Mouse (Mus musculus) ovary, postnatal 36 days (tissue): Measurements from ENCODE around the gene Mbd4.

Experiments used
- DNase-seq: peaks from one replicate; pipeline ENCODE4 v3.0.0; 2022; ENCODE audit warnings: low spot score, mixed read lengths

The Mbd4 gene

GRCm38 (mm10) chr6:115859258-115859657, 6.1 kb upstream of the Mbd4 start:
- DNase-seq = no peak

GRCm38 (mm10) chr6:115856361-115856745, 3.2 kb upstream of the Mbd4 start:
- DNase-seq = no peak

DNA sequence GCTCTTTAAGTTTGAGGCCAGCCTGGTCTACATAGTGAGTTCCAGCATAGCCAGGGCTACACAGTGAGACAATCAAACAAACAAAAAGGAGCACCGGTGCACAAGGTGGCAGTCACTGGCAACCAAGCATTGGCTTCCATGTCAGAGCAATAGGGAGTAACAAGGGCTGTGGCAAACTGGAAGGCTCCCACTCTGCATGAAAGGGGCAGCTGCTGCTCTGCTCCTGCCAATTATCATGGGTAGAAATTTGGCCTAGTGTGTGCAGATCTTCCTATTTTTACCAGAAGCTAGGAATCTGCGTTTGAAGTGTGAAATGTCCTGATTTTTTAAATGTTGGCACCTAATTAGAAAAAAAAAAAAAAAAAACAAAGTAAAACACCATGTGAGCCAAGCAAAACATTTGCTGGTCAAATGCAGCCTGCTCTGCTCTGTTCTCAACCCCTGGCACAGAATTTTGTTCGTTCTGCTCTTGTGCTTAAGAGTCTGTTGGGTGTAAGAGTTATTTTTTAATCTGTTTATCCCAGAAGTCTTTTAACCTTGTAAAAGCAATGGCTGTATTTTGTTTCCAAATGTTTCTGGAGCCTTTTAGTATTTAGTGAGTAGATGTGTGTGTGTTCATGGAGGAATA, 2.7 kb upstream of the Mbd4 start:
- DNase-seq = no peak

- no peak for DNase-seq
Observed at GRCm38 (mm10) chr6:115854432-115854831, 1.3 kb upstream of the Mbd4 start.

DNA sequence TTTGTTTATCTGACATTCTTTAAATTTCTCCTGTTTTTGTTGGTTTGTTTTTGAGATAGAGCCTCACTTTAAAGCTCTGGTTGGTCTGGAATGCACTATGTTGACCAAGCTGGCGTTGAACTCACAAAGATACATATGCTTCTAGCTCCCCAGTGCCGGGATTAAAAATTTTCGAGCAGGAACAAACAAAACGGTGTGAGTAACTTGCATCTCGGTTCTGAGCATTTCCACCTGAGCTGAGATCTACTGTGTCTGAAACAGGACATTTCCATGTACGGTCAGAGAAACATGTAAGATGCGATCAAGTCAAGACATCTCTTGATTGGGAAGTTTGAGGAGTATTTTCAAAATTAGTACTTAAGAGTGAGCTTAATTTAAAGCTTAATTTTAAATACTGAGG, 814 bp upstream of the Mbd4 start:
- DNase-seq = no peak

GRCm38 (mm10) chr6:115852446-115853090, 603 bp downstream of the Mbd4 start:
- DNase-seq = no peak

- DNase-seq = no peak
Observed at GRCm38 (mm10) chr6:115848598-115849304, 4.4 kb downstream of the Mbd4 start.

GRCm38 (mm10) chr6:115846640-115847411, 6.3 kb downstream of the Mbd4 start:
- peak; percentile 37 for DNase-seq

- no peak for DNase-seq
Observed at GRCm38 (mm10) chr6:115845006-115845405, 8.2 kb downstream of the Mbd4 start.

- DNase-seq = no peak
Observed at GRCm38 (mm10) chr6:115838745-115839144, 14.4 kb downstream of the Mbd4 start.

DNA sequence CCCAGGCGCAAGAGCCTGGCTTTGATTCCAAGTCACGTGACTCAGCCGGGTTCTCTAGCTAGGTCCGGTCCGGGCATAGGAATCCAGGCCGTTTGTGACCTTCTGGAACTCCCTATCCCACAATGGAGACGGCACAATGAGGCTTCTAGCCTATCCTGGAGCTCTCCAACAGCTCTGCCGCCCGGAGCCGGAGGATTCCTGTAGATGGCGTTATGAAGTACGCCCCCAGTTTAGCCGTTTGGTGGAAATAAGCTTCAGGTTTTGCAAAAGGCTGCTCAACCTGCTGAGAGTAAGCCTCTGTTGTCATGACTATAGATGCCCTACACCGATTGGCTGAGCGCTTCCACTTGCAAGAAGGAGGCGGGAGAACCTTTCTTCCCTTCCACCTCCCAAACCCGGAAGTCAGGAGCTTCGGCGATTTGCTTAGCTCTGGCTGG, 15.0 kb downstream of the Mbd4 start, which contains the start of gene Efcab12:
Gene Efcab12 (minus strand): TSS at position 252 of the 437 bp plus-strand sequence.
- peak; percentile 56 for DNase-seq

DNA sequence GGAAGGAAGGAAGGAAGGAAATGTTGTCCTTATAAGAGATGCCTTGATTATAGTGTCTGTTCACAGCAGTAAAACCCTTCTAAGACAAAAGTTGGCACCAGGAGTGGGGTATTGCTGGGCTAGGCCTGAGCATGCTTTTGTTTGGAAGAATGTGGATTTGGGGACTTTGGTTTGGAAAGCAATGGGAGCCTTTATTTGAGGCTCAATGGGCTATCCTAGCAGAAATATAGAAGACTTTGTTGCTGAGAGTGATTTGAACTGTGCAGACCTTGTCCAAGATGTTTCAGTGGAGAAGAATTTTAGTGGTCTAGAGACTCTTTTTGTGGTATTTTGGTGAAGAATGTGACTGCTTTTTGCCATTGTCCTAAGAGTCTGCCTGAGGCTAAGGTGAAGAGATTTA, 19.3 kb downstream of the Mbd4 start:
- no peak for DNase-seq

DNA sequence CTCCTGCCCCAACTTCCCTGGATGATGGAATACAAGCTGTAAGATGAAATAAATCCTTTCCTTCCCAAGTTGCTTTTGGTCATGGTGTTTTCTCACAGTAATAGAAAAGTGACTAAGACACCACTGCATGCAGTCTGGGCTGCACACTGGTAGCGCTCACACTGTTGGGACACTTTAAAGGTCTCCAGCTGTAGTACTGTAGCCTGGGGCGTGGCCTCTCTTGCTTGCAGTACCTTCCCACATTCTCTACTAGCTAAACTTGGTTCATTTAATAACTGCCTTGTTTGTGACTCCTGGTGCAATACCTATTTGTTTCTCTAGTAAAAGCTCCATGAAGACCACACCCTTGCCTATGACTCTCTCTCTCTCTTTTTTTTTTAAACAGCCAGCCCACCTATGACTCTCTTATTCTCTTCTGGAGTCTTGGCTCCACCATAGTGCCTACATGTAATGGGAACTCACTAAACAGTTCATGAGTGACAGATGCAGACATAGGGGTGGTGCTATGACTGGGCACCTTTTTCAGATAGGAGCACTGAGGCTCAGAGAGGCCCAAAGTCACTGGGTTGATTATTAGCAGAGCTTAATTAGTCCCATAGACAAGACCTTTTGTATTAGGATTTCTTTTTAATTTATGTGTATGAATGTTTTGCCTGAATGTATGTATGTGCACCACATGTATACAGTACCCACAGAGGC, 20.9 kb downstream of the Mbd4 start:
- DNase-seq = no peak

GRCm38 (mm10) chr6:115830779-115831601, 22.2 kb downstream of the Mbd4 start:
- DNase-seq = no peak

DNA sequence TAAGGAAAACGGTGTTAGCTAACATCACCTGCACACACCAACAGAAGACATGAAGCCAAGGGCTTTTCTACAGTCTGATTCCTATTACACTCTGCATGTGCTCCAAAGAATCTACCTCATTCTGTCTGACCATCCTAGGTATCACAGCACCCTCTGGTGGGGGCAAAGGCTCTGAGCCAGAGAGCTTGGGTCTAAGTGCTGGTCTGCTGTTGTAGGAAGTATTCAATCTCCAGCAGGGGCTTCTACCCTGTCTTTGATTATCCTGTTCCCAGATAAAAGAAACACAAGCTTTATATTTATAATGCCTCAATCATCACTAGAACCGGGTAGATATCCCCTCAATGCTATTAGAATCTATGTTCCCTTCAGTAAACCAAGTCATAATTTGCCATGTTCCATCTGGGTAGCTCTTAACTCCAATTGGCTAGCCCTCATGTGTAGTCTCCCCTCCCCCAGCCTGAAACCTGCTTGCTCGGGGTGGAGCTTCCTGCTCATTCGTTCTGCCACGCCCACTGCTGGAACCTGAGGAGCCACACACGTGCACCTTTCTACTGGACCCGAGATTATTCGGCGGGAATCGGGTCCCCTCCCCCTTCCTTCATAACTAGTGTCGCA, 29.2 kb downstream of the Mbd4 start:
- peak; percentile 48 for DNase-seq

DNA sequence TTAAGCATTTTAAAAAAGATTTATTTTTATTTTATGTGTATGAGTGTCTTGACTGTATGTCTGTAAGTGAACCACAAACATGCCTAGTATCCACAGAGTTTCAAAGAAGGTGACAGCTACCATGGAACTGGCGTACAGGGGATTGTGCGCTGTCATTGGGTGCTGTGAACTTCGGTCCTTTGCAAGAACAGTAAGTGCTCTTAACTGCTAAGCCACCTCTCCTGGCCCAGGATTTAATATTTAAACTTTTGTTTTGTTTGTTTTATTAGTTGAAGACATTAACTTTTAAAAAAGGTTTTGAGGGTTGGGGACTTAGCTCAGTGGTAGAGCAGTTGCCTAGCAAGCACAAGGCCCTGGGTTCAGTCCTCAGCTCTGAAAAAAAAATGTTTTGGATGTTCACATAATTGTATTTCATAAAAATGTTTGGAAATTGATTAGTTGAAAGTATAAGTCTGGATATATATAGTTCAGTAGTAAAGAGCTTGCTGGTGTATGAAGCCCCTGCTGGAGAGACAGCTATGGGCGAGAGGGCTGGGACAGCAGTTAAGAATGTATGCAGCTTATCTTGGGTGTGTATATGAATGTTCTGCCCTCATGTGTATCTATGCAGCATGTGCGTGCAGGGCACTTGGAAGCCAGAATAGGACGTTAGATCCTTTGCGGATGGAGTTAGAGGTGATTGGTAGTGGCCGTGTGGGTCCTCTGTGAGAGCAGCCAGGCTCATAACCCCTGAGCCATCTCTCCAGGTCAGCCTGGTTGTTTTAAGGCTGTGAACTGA, 31.8 kb downstream of the Mbd4 start:
- DNase-seq = no peak

DNA sequence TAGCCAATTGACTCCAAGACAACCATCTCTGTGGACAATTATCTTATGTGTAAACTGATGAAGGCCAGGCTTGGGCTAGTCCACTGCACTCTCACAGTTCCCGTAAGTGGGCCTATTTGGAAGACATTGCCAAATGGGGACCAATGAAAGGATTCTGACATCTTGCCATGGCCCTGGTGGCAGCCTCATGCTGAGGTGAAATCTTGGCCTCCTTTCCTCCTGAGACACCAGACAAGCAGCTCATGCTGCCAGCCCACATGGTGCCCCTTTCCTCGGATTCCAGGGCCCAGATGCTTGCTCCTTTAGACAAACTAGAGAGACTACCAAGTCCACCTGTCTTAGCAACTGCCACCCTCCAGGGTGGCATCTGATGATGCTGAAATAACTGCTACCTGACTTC, 35.0 kb downstream of the Mbd4 start:
- DNase-seq = no peak

DNA sequence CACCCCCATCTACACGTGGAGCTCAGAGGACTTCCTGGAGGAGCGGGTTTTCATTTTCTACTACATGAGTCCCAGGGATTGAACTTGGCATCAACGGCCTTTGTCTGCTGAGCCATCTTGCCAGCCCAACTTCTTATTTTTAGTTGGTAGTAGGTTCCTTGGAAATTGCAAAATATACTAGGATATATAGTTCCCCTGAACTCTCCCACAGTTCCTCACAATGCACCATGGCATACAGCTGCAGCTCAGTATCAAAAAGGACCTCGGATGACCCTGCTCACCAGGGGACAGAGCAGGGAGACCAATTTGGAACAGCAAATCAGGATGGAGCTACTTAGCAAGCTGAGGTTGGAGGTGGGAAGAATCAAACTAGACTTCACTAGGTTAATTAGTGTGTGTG, 38.1 kb downstream of the Mbd4 start:
- no peak for DNase-seq

- DNase-seq = peak; percentile 63
Observed at GRCm38 (mm10) chr6:115814104-115814503, 39.1 kb downstream of the Mbd4 start.

DNA sequence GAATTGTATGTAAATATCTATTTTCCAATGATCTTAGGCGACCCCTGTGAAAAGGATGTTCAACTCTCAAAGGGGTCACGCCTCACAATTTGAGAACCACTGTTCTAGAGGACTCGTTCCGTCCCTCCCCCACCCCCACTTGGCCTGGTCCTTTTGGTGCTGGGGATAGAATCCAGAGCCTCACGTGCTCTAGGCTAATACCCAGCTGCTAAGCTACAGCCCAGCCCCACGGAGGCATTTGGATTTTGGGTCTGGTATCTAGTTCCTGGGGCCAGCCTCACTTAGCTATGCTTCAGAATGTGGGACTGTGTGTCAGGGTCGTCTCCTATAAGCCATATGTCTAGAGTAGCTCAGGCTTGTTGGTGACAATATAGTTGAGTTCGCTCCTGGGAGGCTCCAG, 41.6 kb downstream of the Mbd4 start:
- DNase-seq = no peak
